Mouse (Mus musculus): ENCODE measurements around the gene Eln. TPM values are rescaled to one million over a fixed set of nuclear protein-coding genes. Genes with fewer than 3 reads are reported as not detected.

Eln gene
- polyA plus RNA-seq, 1 experiment from 2014 or later: 570 TPM

- 43% methylated on average over 12 of the region's 12 CpGs for WGBS
- no peaks in the 10 kb centered on the region for H3K27me3 ChIP-seq (ENCODE audit: control insufficient read depth, insufficient read depth, low read depth, low read length)
- peaks cover 36% of the 10 kb centered on the region for H3K4me1 ChIP-seq (replicated peaks; ENCODE audit: control insufficient read depth, insufficient read depth, low read length)
- H3K36me3 ChIP-seq (ENCODE audit: control insufficient read depth, insufficient read depth, low read length): peaks cover 2% of the 10 kb centered on the region; the same call in 1 of the 2 replicates
- ATAC-seq (ENCODE audit: low read depth): no peak
- H3K9ac ChIP-seq (ENCODE audit: low read length): peak overlapping the region; percentile 6; the same call in 1 of the 2 replicates
- no peak overlapping the region for H3K4me3 ChIP-seq (ENCODE audit: low read length)
- peak overlapping the region; percentile 62 for H3K27ac ChIP-seq (ENCODE audit: low read length)
- no peaks in the 10 kb centered on the region for H3K9me3 ChIP-seq (ENCODE audit: control insufficient read depth, low read length)
- H3K4me2 ChIP-seq (ENCODE audit: low read depth, low read length): no peak overlapping the region
Observed at GRCm38 (mm10) chr5:134680238-134680637, 66.9 kb downstream of the Eln start.

- ATAC-seq (ENCODE audit: low read depth): no peak
- peaks cover 2% of the 10 kb centered on the region; the same call in 1 of the 2 replicates for H3K36me3 ChIP-seq (ENCODE audit: control insufficient read depth, insufficient read depth, low read length)
- peak overlapping the region; percentile 13; the same call in 1 of the 2 replicates for H3K9ac ChIP-seq (ENCODE audit: low read length)
- 70% methylated on average over 8 of the region's 8 CpGs for WGBS
- H3K27ac ChIP-seq (ENCODE audit: low read length): peak overlapping the region; percentile 45; the same call in 1 of the 2 replicates
- no peak overlapping the region for H3K4me3 ChIP-seq (ENCODE audit: low read length)
- no peak overlapping the region for H3K4me2 ChIP-seq (ENCODE audit: low read depth, low read length)
- H3K9me3 ChIP-seq (ENCODE audit: control insufficient read depth, low read length): no peaks in the 10 kb centered on the region
- H3K27me3 ChIP-seq (ENCODE audit: control insufficient read depth, insufficient read depth, low read depth, low read length): no peaks in the 10 kb centered on the region
- H3K4me1 ChIP-seq (replicated peaks; ENCODE audit: control insufficient read depth, insufficient read depth, low read length): peaks cover 36% of the 10 kb centered on the region
Observed at GRCm38 (mm10) chr5:134678827-134679546, 68.1 kb downstream of the Eln start.

- Histone ChIP-seq H3K9me3 (ENCODE audit: control insufficient read depth, low read length) (no peaks in the 10 kb centered on the region), H3K4me3 (ENCODE audit: low read length) (peak overlapping the region; percentile 10; the same call in 1 of the 2 replicates), H3K36me3 (ENCODE audit: control insufficient read depth, insufficient read depth, low read length) (no peaks in the 10 kb centered on the region), H3K27me3 (ENCODE audit: control insufficient read depth, insufficient read depth, low read depth, low read length) (no peaks in the 10 kb centered on the region), H3K9ac (ENCODE audit: low read length) (peak overlapping the region; percentile 33), H3K4me2 (ENCODE audit: low read depth, low read length) (peak overlapping the region; percentile 24), H3K4me1 (replicated peaks; ENCODE audit: control insufficient read depth, insufficient read depth, low read length) (peaks cover 36% of the 10 kb centered on the region), H3K27ac (ENCODE audit: low read length) (peak overlapping the region; percentile 42)
- 67% methylated on average over 3 of the region's 3 CpGs for WGBS
- ATAC-seq (ENCODE audit: low read depth): no peak
Observed at GRCm38 (mm10) chr5:134678031-134678430, 69.1 kb downstream of the Eln start.

GRCm38 (mm10) chr5:134677491-134677890, 69.6 kb downstream of the Eln start:
- 81% methylated on average over 5 of the region's 5 CpGs for WGBS
- ATAC-seq (ENCODE audit: low read depth): no peak
- Histone ChIP-seq H3K27ac (ENCODE audit: low read length) (peak overlapping the region; percentile 42; the same call in 1 of the 2 replicates), H3K27me3 (ENCODE audit: control insufficient read depth, insufficient read depth, low read depth, low read length) (no peaks in the 10 kb centered on the region), H3K36me3 (ENCODE audit: control insufficient read depth, insufficient read depth, low read length) (peaks cover 2% of the 10 kb centered on the region), H3K9ac (ENCODE audit: low read length) (peak overlapping the region; percentile 33; the same call in 1 of the 2 replicates), H3K4me1 (replicated peaks; ENCODE audit: control insufficient read depth, insufficient read depth, low read length) (peaks cover 36% of the 10 kb centered on the region), H3K9me3 (ENCODE audit: control insufficient read depth, low read length) (no peaks in the 10 kb centered on the region), H3K4me2 (ENCODE audit: low read depth, low read length) (peak overlapping the region; percentile 24), H3K4me3 (ENCODE audit: low read length) (peak overlapping the region; percentile 10; the same call in 1 of the 2 replicates)

- 3% methylated on average over 14 of the region's 14 CpGs for WGBS
- peak; percentile 88 for ATAC-seq (ENCODE audit: low read depth)
- H3K4me3 ChIP-seq (ENCODE audit: low read length): peak overlapping the region; percentile 37
- H3K27me3 ChIP-seq (ENCODE audit: control insufficient read depth, insufficient read depth, low read depth, low read length): no peaks in the 10 kb centered on the region
- peak overlapping the region; percentile 59 for H3K9ac ChIP-seq (ENCODE audit: low read length)
- H3K9me3 ChIP-seq (ENCODE audit: control insufficient read depth, low read length): no peaks in the 10 kb centered on the region
- peak overlapping the region; percentile 90 for H3K27ac ChIP-seq (ENCODE audit: low read length)
- peak overlapping the region; percentile 59 for H3K4me2 ChIP-seq (ENCODE audit: low read depth, low read length)
- peaks cover 40% of the 10 kb centered on the region for H3K4me1 ChIP-seq (replicated peaks; ENCODE audit: control insufficient read depth, insufficient read depth, low read length)
- peaks cover 5% of the 10 kb centered on the region for H3K36me3 ChIP-seq (ENCODE audit: control insufficient read depth, insufficient read depth, low read length)
Observed at GRCm38 (mm10) chr5:134675956-134676759, 71.0 kb downstream of the Eln start.

GRCm38 (mm10) chr5:134674977-134675376, 72.1 kb downstream of the Eln start:
- peaks cover 30% of the 10 kb centered on the region for H3K4me1 ChIP-seq (replicated peaks; ENCODE audit: control insufficient read depth, insufficient read depth, low read length)
- 63% methylated on average over 5 of the region's 5 CpGs for WGBS
- no peak overlapping the region for H3K9ac ChIP-seq (ENCODE audit: low read length)
- ATAC-seq (ENCODE audit: low read depth): no peak
- H3K4me3 ChIP-seq (ENCODE audit: low read length): no peak overlapping the region
- H3K27ac ChIP-seq (ENCODE audit: low read length): 0 out of 2 replicates have a peak overlapping the region, but pooled peaks have one; percentile 90
- no peaks in the 10 kb centered on the region for H3K27me3 ChIP-seq (ENCODE audit: control insufficient read depth, insufficient read depth, low read depth, low read length)
- H3K36me3 ChIP-seq (ENCODE audit: control insufficient read depth, insufficient read depth, low read length): peaks cover 6% of the 10 kb centered on the region
- no peaks in the 10 kb centered on the region for H3K9me3 ChIP-seq (ENCODE audit: control insufficient read depth, low read length)
- H3K4me2 ChIP-seq (ENCODE audit: low read depth, low read length): no peak overlapping the region

- Histone ChIP-seq H3K9me3 (ENCODE audit: control insufficient read depth, low read length) (no peaks in the 10 kb centered on the region), H3K4me1 (replicated peaks; ENCODE audit: control insufficient read depth, insufficient read depth, low read length) (peaks cover 23% of the 10 kb centered on the region), H3K27me3 (ENCODE audit: control insufficient read depth, insufficient read depth, low read depth, low read length) (no peaks in the 10 kb centered on the region), H3K4me2 (ENCODE audit: low read depth, low read length) (no peak overlapping the region), H3K4me3 (ENCODE audit: low read length) (no peak overlapping the region), H3K9ac (ENCODE audit: low read length) (no peak overlapping the region), H3K36me3 (ENCODE audit: control insufficient read depth, insufficient read depth, low read length) (peaks cover 9% of the 10 kb centered on the region), H3K27ac (ENCODE audit: low read length) (no peak overlapping the region)
- ATAC-seq (ENCODE audit: low read depth): no peak
- WGBS: 93% methylated on average over 6 of the region's 6 CpGs
Observed at GRCm38 (mm10) chr5:134672611-134673010, 74.5 kb downstream of the Eln start.

- H3K9ac ChIP-seq (ENCODE audit: low read length): no peak overlapping the region
- no peak overlapping the region for H3K4me2 ChIP-seq (ENCODE audit: low read depth, low read length)
- peak overlapping the region; percentile 62; the same call in 1 of the 2 replicates for H3K27ac ChIP-seq (ENCODE audit: low read length)
- H3K4me1 ChIP-seq (replicated peaks; ENCODE audit: control insufficient read depth, insufficient read depth, low read length): peaks cover 22% of the 10 kb centered on the region
- H3K27me3 ChIP-seq (ENCODE audit: control insufficient read depth, insufficient read depth, low read depth, low read length): no peaks in the 10 kb centered on the region
- H3K4me3 ChIP-seq (ENCODE audit: low read length): no peak overlapping the region
- 88% methylated on average over 1 of the region's 1 CpGs for WGBS
- no peaks in the 10 kb centered on the region for H3K9me3 ChIP-seq (ENCODE audit: control insufficient read depth, low read length)
- ATAC-seq (ENCODE audit: low read depth): no peak
- peaks cover 9% of the 10 kb centered on the region for H3K36me3 ChIP-seq (ENCODE audit: control insufficient read depth, insufficient read depth, low read length)
Observed at GRCm38 (mm10) chr5:134672198-134672516, 75.0 kb downstream of the Eln start.

All from lung, embryonic 16.5 days (tissue).